Mouse (Mus musculus) kidney, adult 2 months (tissue): ENCODE data around the gene Chst8. TPM values are rescaled to one million over a fixed set of nuclear protein-coding genes. Genes with fewer than 3 reads are reported as not detected.

Source experiments
- DNase-seq: peaks from one replicate; pipeline ENCODE4 v3.0.0; 2021
- H3K27ac ChIP-seq: fragments of 200-500 bp; 2 replicates; pipeline ENCODE4 v1.5.1; 2012; ENCODE audit warnings: low read depth, low read length, control low read depth, inconsistent platforms; ENCODE audit not compliant: insufficient read depth
- H3K27me3 ChIP-seq: fragments of 200-500 bp; replicated peaks from 2 replicates; pipeline ENCODE4 v1.6.1; 2012; ENCODE audit warnings: mild to moderate bottlenecking, moderate library complexity, low read length, inconsistent platforms; ENCODE audit not compliant: control insufficient read depth, insufficient read depth
- H3K36me3 ChIP-seq: fragments of 200-500 bp; 2 replicates; pipeline ENCODE4 v1.6.1; 2012; ENCODE audit warnings: mild to moderate bottlenecking, moderate library complexity, low read length, inconsistent platforms; ENCODE audit not compliant: control insufficient read depth, insufficient read depth
- H3K4me1 ChIP-seq: fragments of 200-500 bp; 2 replicates; pipeline ENCODE4 v1.6.1; 2011; ENCODE audit warnings: low read length; ENCODE audit not compliant: control insufficient read depth, insufficient read depth
- H3K4me3 ChIP-seq: fragments of 200-500 bp; 2 replicates; pipeline ENCODE4 v1.5.1; 2011; ENCODE audit warnings: mild to moderate bottlenecking, low read depth, low read length, control low read depth; ENCODE audit not compliant: insufficient read depth
- CTCF ChIP-seq: fragments of 200-500 bp; conservative IDR thresholded peaks from 2 replicates; pipeline ENCODE4 v1.5.1; 2011; ENCODE audit warnings: low read depth, mild to moderate bottlenecking, control low read depth, low read length, moderate library complexity, mixed read lengths; ENCODE audit not compliant: insufficient read depth, insufficient read length
- POLR2A ChIP-seq: fragments of 200-500 bp; IDR thresholded peaks from one replicate; pipeline ENCODE4 v1.6.1; 2011; ENCODE audit warnings: low read depth, low read length, control low read depth
- WGBS: fragments of 180-500 bp; shearing (Covaris S2); methylation state at CpG from one replicate; pipeline ENCODE4 v1.1.7; 2018; 5-methylcytosine and 5-hydroxymethylcytosine counted together
- polyA plus RNA-seq: library from polyadenylated mRNA; depleted of rRNA; stranded (reverse); fragments of >200 nt; gene quantifications from 2 replicates; pipeline ENCODE4 v1.2.3, GENCODE M21; 2012

Gene Chst8
- polyA plus RNA-seq, 1 experiment, result 8.3 TPM

DNA sequence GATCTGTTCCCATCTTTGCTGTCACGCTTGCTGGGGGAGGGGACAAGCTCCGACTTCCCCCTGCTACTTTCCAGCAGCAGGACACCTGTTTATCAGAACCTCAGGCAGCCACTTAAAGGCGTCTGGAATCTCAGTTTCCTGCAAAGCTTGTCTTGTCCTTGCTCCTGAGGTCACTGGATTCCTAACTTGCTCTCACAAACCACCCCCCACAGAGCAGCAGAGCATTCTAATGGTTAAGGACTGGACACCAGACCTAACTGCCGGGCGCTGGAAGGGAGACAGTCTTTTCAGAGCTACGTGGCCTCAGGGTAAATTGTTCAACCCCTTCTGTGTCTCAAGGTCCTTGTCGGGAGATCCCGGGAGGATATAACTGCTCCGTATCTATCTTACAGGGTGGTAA lies 143.2 kb downstream of the Chst8 start:
- WGBS, result 28% methylated on average over 9 of the region's 9 CpGs
- Histone ChIP-seq H3K27ac (no peak overlapping the region), H3K27me3 (no peaks in the 10 kb centered on the region), H3K4me1 (0 out of 2 replicates have a peak, but pooled peaks cover 2% of the 10 kb centered on the region), H3K4me3 (no peak overlapping the region), H3K36me3 (no peaks in the 10 kb centered on the region)
- DNase-seq, result peak; percentile 46
- no peak for TF ChIP-seq POLR2A
- no peak for TF ChIP-seq CTCF

DNA sequence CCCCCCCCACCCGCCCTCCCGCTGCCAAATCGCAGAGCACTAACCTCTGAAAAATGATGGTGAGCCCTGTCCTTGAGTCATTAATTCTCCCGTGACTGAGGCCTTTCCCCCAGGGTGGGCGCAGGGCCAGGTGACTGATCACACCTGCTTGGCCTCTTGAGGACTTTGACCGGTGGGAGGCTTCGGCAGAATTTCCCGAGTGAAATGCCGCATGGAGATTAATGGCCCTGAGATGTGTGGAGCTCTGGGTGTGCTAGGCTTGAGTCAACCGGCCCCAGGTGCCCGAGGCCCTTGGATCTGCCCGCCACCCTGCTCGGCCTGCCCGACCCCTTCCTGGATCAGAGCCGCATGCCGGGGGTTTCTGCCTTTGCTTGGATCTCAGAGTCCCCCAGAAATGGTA lies 144.6 kb downstream of the Chst8 start:
- H3K27ac ChIP-seq, result no peak overlapping the region
- 43% methylated on average over 16 of the region's 16 CpGs for WGBS
- TF ChIP-seq CTCF (no peak), POLR2A (no peak)
- DNase-seq, result peak; percentile 73
- H3K4me3 ChIP-seq, result no peak overlapping the region
- 0 out of 2 replicates have a peak, but pooled peaks cover 2% of the 10 kb centered on the region for H3K4me1 ChIP-seq
- no peaks in the 10 kb centered on the region for H3K36me3 ChIP-seq
- H3K27me3 ChIP-seq, result no peaks in the 10 kb centered on the region

DNA sequence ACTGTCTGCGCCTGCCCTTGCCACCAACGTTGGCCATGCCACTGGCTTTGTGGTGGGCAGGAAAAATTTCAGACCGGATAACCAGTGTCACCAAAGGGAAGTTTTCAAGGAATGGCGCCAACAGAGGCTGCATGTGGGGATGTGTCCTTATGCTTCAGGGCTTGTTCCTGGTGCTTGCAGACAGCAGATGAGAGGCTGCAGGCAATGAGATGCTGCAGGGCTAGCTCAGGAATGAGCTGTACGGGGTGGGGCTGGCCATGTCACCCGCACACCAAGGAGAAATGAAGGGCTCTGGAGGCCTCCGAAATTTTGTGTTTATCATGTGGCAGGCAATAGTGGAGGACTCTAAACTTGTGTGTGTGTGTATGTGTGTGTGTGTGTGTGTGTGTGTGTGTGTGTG lies 149.4 kb downstream of the Chst8 start:
- H3K27me3 ChIP-seq, result no peaks in the 10 kb centered on the region
- WGBS, result 68% methylated on average over 7 of the region's 7 CpGs

DNA sequence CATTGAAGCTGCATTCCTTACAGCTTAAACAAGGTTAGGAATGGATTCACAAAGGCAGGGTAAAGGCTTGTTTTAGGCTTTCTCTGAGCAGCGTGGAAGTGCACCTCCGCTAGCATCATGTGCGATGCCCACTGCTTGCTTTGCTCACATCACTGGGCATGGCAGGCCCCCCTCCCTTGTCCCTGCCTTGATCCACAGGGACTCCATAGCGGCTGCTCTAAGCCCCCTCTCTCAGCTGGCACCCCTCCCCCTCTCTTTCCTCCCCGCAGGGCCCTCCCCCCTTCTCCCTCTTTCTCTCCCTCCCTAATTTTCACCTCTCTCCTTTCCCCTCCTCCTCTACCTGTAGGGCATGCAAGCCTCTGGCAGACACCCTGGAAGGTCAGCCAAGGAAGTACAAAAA lies 150.3 kb downstream of the Chst8 start:
- Histone ChIP-seq H3K4me3 (no peak overlapping the region), H3K36me3 (no peaks in the 10 kb centered on the region), H3K4me1 (peaks cover 11% of the 10 kb centered on the region), H3K27me3 (no peaks in the 10 kb centered on the region), H3K27ac (no peak overlapping the region)
- WGBS, result 66% methylated on average over 5 of the region's 5 CpGs
- TF ChIP-seq POLR2A (no peak), CTCF (no peak)
- no peak for DNase-seq

More for the DNA sequence above, 149.4 kb downstream of the Chst8 start:
- Histone ChIP-seq H3K4me1 (peaks cover 11% of the 10 kb centered on the region), H3K36me3 (no peaks in the 10 kb centered on the region), H3K4me3 (no peak overlapping the region), H3K27ac (no peak overlapping the region)
- DNase-seq, result no peak
- no peak for TF ChIP-seq CTCF
- TF ChIP-seq POLR2A, result no peak

DNA sequence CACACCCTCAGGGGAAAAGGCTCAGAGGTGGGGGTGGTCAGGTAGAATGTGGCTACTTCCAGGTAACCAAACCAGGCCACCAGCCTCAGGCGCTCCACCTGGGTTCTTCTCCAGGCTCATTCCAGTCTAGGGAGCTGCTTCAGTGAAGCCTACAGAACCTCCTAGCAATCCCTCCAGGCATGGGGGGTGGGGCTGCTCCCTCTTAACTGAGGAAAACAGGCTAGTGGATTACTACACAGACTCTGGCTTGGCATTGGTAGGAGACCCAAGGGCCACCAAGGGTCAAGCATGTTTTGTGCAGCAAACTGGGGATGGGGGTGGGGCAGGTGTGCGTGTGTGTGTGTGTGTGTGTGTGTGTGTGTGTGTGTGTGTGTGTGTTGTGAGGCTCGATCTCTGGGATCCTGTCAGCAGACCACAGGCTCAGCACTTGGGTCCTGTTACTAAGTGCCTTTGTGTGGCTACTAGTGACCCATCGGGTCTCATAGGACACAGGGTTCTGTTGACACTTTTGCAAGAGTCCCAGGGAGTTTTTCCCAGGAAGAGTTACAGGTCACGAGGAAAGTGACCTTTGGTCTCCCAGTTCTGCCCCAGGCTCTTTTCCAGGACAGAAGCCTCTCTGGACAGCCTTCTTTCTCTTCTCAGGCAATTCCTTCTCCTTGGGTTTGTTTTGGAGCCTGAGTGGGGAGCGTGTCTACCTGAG lies 153.0 kb downstream of the Chst8 start:
- no peak overlapping the region for H3K4me3 ChIP-seq
- peak; percentile 87 for DNase-seq
- H3K36me3 ChIP-seq, result no peaks in the 10 kb centered on the region
- peaks cover 11% of the 10 kb centered on the region for H3K4me1 ChIP-seq
- WGBS, result 48% methylated on average over 6 of the region's 6 CpGs
- no peaks in the 10 kb centered on the region for H3K27me3 ChIP-seq
- peak overlapping the region; percentile 80 for H3K27ac ChIP-seq
- TF ChIP-seq CTCF (no peak), POLR2A (no peak)

DNA sequence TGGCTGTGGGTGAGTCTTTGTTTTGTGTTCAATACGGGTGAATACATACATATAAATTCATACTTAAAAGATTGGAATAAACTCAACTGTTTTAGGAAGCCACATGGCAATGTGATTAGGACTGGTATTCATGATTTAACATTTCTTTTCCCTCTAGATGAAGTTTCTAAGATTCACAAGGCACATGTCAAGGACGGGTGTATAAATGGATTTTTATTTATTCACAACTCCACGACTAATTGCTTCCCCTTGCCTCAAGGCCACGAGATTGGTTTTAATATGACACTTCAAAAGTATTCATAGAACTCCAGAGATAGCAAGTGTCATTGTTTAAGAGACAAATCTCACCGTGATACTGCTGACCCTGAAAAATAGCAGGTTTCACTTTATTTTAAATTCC lies 155.9 kb downstream of the Chst8 start, which contains the start of gene Kctd15:
Gene Kctd15, minus strand, starts transcription at position 101 of the 400 bp plus-strand sequence.
- DNase-seq, result no peak
- H3K27ac ChIP-seq, result no peak within 1 kb of the TSS; the same call in 1 of the 2 replicates
- H3K36me3 ChIP-seq, result no peaks in the 10 kb centered on the region
- peak within 1 kb of the TSS; percentile 93; the same call in 1 of the 2 replicates for H3K4me3 ChIP-seq
- peaks cover 11% of the 10 kb centered on the region for H3K4me1 ChIP-seq
- WGBS, result 76% methylated on average over 5 of the region's 5 CpGs
- TF ChIP-seq CTCF, result no peak
- no peak for TF ChIP-seq POLR2A
- no peaks in the 10 kb centered on the region for H3K27me3 ChIP-seq

DNA sequence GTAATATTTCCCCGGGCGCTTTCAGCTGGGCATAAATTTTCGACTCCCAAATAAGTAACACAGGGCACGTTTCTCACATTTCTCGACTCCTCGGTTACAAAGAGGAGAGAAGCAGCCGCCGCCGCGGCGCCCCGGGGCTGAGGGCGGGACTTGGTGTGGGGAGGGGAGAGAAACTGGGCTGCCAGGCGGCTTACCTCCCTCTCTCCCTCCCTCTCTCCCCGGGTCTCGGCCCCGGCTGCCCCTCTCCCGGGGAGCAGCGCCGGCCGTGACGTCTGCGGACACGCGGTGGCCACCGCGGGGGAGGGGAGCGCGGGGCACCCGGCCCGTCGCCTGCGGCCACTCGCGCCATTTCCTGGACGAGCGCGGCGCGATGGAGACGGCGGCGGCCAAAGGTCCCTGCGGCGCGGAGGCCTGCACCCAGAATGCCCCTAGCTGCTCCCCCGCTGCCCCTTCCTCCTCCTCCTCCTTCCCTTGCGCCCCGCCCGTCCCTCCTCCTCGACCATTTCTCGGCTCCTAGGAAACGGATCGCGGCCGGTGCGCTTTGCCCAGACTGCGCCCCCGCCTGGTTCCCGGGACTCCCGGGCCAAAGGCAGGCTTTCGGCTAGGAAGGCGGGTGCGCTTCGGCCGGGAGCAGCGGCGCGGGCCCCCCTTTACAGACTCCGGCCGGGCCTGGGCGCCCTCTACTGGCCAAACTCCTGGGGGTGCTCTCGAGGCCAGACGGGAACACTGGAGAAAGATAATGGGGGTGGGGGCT lies 157.2 kb downstream of the Chst8 start:
- WGBS, result under 1% methylated on average over 72 of the region's 74 CpGs
- peak overlapping the region; percentile 88 for H3K27ac ChIP-seq
- H3K27me3 ChIP-seq, result no peaks in the 10 kb centered on the region
- peaks cover 10% of the 10 kb centered on the region for H3K4me1 ChIP-seq
- no peaks in the 10 kb centered on the region for H3K36me3 ChIP-seq
- DNase-seq, result peak; percentile 94
- peak overlapping the region; percentile 93 for H3K4me3 ChIP-seq
- no peak for TF ChIP-seq POLR2A
- TF ChIP-seq CTCF, result peak; percentile 52
